Mouse (Mus musculus) cerebellum, adult 2 months (tissue): ENCODE results near the gene Ppa2.

Experiments
- CTCF ChIP-seq: fragments of 200-500 bp; IDR thresholded peaks from 2 replicates; pipeline ENCODE4 v1.5.1; 2011; ENCODE audit warnings: low read depth, mild to moderate bottlenecking, control low read depth, low read length, moderate library complexity, borderline replicate concordance; ENCODE audit not compliant: insufficient read depth
- POLR2A ChIP-seq: fragments of 200-500 bp; IDR thresholded peaks from 2 replicates; pipeline ENCODE4 v1.6.1; 2011; ENCODE audit warnings: low read length, control low read depth, borderline replicate concordance; ENCODE audit not compliant: insufficient read depth

- TF ChIP-seq POLR2A (no peak), CTCF (no peak)
These were observed 29.0 kb downstream of the Ppa2 start for GRCm38 (mm10) chr3:133338851-133339356.
